Mouse (Mus musculus) heart, postnatal 0 days (tissue): ENCODE measurements around the gene Prkd3. TPM values are rescaled to one million over a fixed set of nuclear protein-coding genes. Genes with fewer than 3 reads are reported as not detected.

Experiments used
- ATAC-seq: fragments of 200-750 bp; cut with Nextera tagmentation; 2 replicates; pipeline ENCODE4 v1.8.0; 2017; ENCODE audit warnings: low read depth, moderate number of reproducible peaks, moderate library complexity; ENCODE audit not compliant: insufficient read depth
- DNase-seq: peaks from one replicate; pipeline ENCODE4 v3.0.0-alpha.2; 2016; ENCODE audit warnings: low spot score
- H3K27ac ChIP-seq: fragments of 300-500 bp; sonication (generic); 2 replicates; pipeline ENCODE4 v1.5.1; 2014; ENCODE audit warnings: low read depth, mild to moderate bottlenecking
- H3K27me3 ChIP-seq: fragments of 300-500 bp; sonication (generic); 2 replicates; pipeline ENCODE4 v1.6.1; 2014; ENCODE audit warnings: low read length, mixed read lengths; ENCODE audit not compliant: control insufficient read depth, insufficient read depth
- H3K36me3 ChIP-seq: fragments of 300-500 bp; sonication (generic); replicated peaks from 2 replicates; pipeline ENCODE4 v1.6.1; 2014; ENCODE audit warnings: low read length, mixed read lengths; ENCODE audit not compliant: control insufficient read depth, insufficient read depth
- H3K4me1 ChIP-seq: fragments of 300-500 bp; sonication (generic); 2 replicates; pipeline ENCODE4 v1.6.1; 2014; ENCODE audit warnings: antibody characterized with exemption; ENCODE audit not compliant: control insufficient read depth, insufficient read depth
- H3K4me2 ChIP-seq: fragments of 300-500 bp; sonication (generic); 2 replicates; pipeline ENCODE4 v1.6.1; 2014; ENCODE audit warnings: low read depth, mild to moderate bottlenecking, low read length, moderate library complexity
- H3K4me3 ChIP-seq: fragments of 300-500 bp; sonication (generic); 2 replicates; pipeline ENCODE4 v1.5.1; 2014; ENCODE audit warnings: low read depth, low read length
- H3K9ac ChIP-seq: fragments of 300-500 bp; sonication (generic); replicated peaks from 2 replicates; pipeline ENCODE4 v1.6.1; 2014; ENCODE audit warnings: low read depth, low read length, mixed read lengths
- H3K9me3 ChIP-seq: fragments of 300-500 bp; sonication (generic); replicated peaks from 2 replicates; pipeline ENCODE4 v1.6.1; 2016; ENCODE audit warnings: low read length; ENCODE audit not compliant: control insufficient read depth
- CTCF ChIP-seq: IDR thresholded peaks from 2 replicates; pipeline ENCODE4 v1.5.1; 2016; ENCODE audit warnings: antibody characterized with exemption, control low read depth, low read depth
- EP300 ChIP-seq: IDR thresholded peaks from 2 replicates; pipeline ENCODE4 v1.6.1; 2016; ENCODE audit warnings: antibody characterized with exemption, low read depth
- WGBS: fragments of 180-500 bp; shearing (Covaris S2); extraction: QIAGEN DNeasy Blood & Tissue Kit; methylation state at CpG from one replicate; pipeline ENCODE4 v1.1.7; 2014; 5-methylcytosine and 5-hydroxymethylcytosine counted together
- polyA plus RNA-seq: library from polyadenylated mRNA; unstranded; fragments of >200 nt; fragmentation: Nextera tagmentation; extraction: Ambion mirVana; gene quantifications from 2 replicates; pipeline ENCODE4 v1.2.1, GENCODE M21; 2015
- total RNA-seq: library from RNA; depleted of rRNA; stranded (reverse); fragments of >200 nt; gene quantifications from 2 replicates; pipeline ENCODE4 v1.2.3, GENCODE M21; 2014; ENCODE audit warnings: low replicate concordance; rRNA removed

Prkd3 gene
- total and polyA plus RNA-seq, 2 experiments from 2014 or later: 12.4 to 39.7 TPM

GRCm38 (mm10) chr17:78912861-78913281 lies 107.7 kb downstream of the Prkd3 start:
- Histone ChIP-seq H3K4me2 (peak overlapping the region; percentile 49), H3K27ac (no peak overlapping the region), H3K36me3 (no peaks in the 10 kb centered on the region), H3K4me3 (peak overlapping the region; percentile 36), H3K9ac (no peak overlapping the region), H3K9me3 (no peaks in the 10 kb centered on the region), H3K27me3 (no peaks in the 10 kb centered on the region), H3K4me1 (peaks cover 9% of the 10 kb centered on the region; the same call in 1 of the 2 replicates)
- no peak for ATAC-seq
- TF ChIP-seq CTCF (no peak), EP300 (no peak)
- WGBS: 18% methylated on average over 6 of the region's 6 CpGs
- DNase-seq: peak; percentile 43

- 73% methylated on average over 2 of the region's 2 CpGs for WGBS
- H3K9me3 ChIP-seq: no peaks in the 10 kb centered on the region
- H3K36me3 ChIP-seq: no peaks in the 10 kb centered on the region
- H3K4me1 ChIP-seq: no peaks in the 10 kb centered on the region
- ATAC-seq (no peak), DNase-seq (no peak)
- no peak for TF ChIP-seq EP300
- TF ChIP-seq CTCF: no peak
- no peak overlapping the region for H3K9ac ChIP-seq
- no peaks in the 10 kb centered on the region for H3K27me3 ChIP-seq
- no peak overlapping the region for H3K27ac ChIP-seq
- no peak overlapping the region for H3K4me3 ChIP-seq
- no peak overlapping the region for H3K4me2 ChIP-seq
These were observed 111.2 kb downstream of the Prkd3 start for GRCm38 (mm10) chr17:78909374-78909773.

- H3K9ac ChIP-seq: no peak within 1 kb of the TSS
- ATAC-seq (no peak), DNase-seq (no peak)
- H3K4me2 ChIP-seq: no peak within 1 kb of the TSS
- no peaks in the 10 kb centered on the region for H3K27me3 ChIP-seq
- H3K27ac ChIP-seq: no peak within 1 kb of the TSS
- H3K36me3 ChIP-seq: no peaks in the 10 kb centered on the region
- WGBS: 80% methylated on average over 5 of the region's 5 CpGs
- no peak within 1 kb of the TSS for H3K4me3 ChIP-seq
- no peak for TF ChIP-seq EP300
- TF ChIP-seq CTCF: no peak
- no peaks in the 10 kb centered on the region for H3K4me1 ChIP-seq
- H3K9me3 ChIP-seq: no peaks in the 10 kb centered on the region
These were observed 113.7 kb downstream of the Prkd3 start, which contains the start of gene Sult6b1 for GRCm38 (mm10) chr17:78906892-78907291. Sult6b1 (minus strand) TSS chr17:78906992.

- ATAC-seq: no peak
- Histone ChIP-seq H3K4me3 (no peak overlapping the region), H3K27ac (no peak overlapping the region), H3K4me2 (no peak overlapping the region), H3K4me1 (no peaks in the 10 kb centered on the region), H3K9me3 (no peaks in the 10 kb centered on the region; the same call in 1 of the 2 replicates), H3K9ac (no peak overlapping the region), H3K36me3 (no peaks in the 10 kb centered on the region), H3K27me3 (no peaks in the 10 kb centered on the region)
- WGBS: 64% methylated on average over 2 of the region's 2 CpGs
- TF ChIP-seq CTCF (no peak), EP300 (no peak)
- DNase-seq: no peak
These were observed 117.5 kb downstream of the Prkd3 start for GRCm38 (mm10) chr17:78903158-78903557.

Other genes with a start within 250 kb of the Prkd3 start
- gene Heatr5b, start 185.5 kb downstream of the Prkd3 start, total RNA-seq: 38.6 and 56.7 TPM in 2 replicates
- gene Heatr5b, start 185.5 kb downstream of the Prkd3 start, polyA plus RNA-seq: 13.8 and 16.3 TPM in 2 replicates
- 3.8 and 4.6 TPM in 2 replicates for gene Gpatch11, start 185.2 kb downstream of the Prkd3 start, total RNA-seq
- 43.7 and 45.0 TPM in 2 replicates for gene Gpatch11, start 185.2 kb downstream of the Prkd3 start, polyA plus RNA-seq
- 4.7 and 15.6 TPM in 2 replicates for gene Eif2ak2, start 138.2 kb downstream of the Prkd3 start, total RNA-seq
- 7.4 and 11.6 TPM in 2 replicates for gene Eif2ak2, start 138.2 kb downstream of the Prkd3 start, polyA plus RNA-seq
- not detected in 2 replicates for gene Sult6b1, start 113.8 kb downstream of the Prkd3 start, total RNA-seq
- gene Sult6b1, start 113.8 kb downstream of the Prkd3 start, polyA plus RNA-seq: 0.14 TPM in 1 of 2 replicates, not detected in the other
- gene Cebpzos, start 104.3 kb downstream of the Prkd3 start, total RNA-seq: 21.4 and 56.7 TPM in 2 replicates
- gene Cebpzos, start 104.3 kb downstream of the Prkd3 start, polyA plus RNA-seq: 134 and 145 TPM in 2 replicates
- gene Cebpz, start 83.8 kb downstream of the Prkd3 start, total RNA-seq: 6.1 and 9.4 TPM in 2 replicates
- 27.9 and 28.4 TPM in 2 replicates for gene Cebpz, start 83.8 kb downstream of the Prkd3 start, polyA plus RNA-seq
- gene Ndufaf7, start 83.7 kb downstream of the Prkd3 start, total RNA-seq: 21.5 and 31.8 TPM in 2 replicates
- gene Ndufaf7, start 83.7 kb downstream of the Prkd3 start, polyA plus RNA-seq: 60.7 and 61.6 TPM in 2 replicates
- gene Qpct, start 31.1 kb upstream of the Prkd3 start, total RNA-seq: 8.2 and 26.3 TPM in 2 replicates
- 21.2 TPM in 2 replicates for gene Qpct, start 31.1 kb upstream of the Prkd3 start, polyA plus RNA-seq